Mouse (Mus musculus) c-Kit-positive CD71-positive TER-119-positive erythroid progenitor cells, embryonic 14.5 days (primary cell): ENCODE data around the gene Ubqln2.
A peak's percentile ranks its signal among the peaks of the same experiment; 100 is the strongest.

Experiments
- DNase-seq: peaks from one replicate; pipeline ENCODE4 v3.0.0-alpha.2; 2013; ENCODE audit warnings: low spot score

Ubqln2 gene

DNA sequence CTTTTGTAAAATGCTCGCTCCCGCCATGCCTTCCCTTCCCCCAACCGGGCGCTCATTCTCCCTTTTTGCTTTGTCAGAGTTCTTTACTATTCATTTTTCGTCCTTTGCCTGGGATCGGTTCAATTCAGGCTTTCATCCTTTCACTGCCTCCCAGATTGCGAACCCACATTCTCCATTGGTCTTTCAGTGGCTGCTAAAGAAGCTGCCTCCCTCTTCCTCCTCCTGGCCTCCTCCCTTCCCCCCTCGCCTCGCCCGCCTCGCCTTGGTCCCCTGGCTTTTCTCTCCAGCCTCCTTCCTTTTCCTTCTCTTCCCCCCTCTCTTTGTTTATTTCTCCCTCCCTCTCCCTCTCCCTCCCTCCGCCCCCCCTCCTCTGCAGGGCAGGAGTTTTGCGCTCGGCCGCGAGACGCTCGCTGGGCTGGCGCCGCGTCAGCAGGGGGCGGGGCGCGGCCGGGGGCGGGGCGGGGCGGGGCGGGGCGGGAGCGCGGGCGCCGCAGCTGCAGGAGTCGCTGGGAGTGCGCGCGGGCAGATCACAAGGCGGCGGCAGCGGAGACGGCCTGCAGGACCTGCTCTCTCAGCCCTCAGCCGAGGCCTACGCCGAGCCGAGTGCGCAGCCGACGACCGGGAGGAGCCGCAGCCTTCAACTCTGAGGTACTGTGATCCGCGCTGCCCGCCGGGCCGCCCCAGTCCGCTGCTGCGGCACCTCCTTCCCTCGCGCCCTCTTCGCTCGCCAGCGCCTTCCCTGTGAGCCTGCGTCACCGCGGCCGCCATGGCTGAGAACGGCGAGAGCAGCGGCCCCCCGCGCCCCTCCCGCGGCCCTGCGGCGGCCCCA lies at the start of gene Ubqln2:
Gene Ubqln2, plus strand, starts transcription at position 540 of the 829 bp plus-strand sequence.
- DNase-seq = peak; percentile 45

DNA sequence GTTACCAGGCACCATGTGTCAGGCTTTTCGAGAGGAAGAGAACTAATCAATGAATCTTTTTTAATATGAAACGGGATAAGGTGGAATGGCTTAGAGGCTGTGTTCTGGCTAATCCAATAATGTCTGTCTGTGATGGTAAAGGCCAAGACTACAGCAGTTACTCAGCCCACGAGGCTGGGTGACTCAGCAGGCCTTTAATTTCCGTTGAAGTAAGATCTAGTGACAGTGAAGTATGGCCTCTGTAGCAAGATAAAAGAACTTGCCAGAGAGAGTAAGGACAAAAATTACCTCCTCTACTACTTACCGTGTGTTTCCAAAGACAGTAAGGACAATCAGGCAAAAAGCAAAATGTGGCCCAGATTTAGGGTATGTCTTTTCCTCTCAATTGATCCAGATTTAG lies 46.1 kb upstream of the Ubqln2 start:
- no peak for DNase-seq

DNA sequence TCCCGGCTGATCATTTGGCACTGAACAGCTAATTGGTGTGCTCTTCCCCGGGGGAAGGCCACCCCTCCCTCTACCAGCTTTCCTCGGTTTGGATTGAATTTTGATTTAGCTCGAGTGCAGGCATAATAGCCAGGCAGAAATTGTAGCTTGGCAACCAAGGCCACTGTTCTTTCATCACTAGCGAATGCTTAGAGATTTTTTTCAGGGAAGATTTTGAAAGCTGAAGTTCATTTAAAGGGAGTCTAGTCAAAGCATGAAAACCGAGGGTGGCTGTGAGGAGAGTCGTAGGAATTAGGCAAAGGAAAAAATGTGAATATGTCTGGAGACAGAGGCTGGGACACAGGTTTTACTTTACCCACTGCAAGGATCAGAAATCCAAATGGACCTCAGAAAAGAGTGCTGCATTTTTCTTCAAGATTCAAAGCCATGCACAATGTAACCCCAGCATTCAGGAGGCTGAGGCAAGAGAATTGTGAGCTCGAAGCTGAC lies 21.2 kb upstream of the Ubqln2 start:
- no peak for DNase-seq

DNA sequence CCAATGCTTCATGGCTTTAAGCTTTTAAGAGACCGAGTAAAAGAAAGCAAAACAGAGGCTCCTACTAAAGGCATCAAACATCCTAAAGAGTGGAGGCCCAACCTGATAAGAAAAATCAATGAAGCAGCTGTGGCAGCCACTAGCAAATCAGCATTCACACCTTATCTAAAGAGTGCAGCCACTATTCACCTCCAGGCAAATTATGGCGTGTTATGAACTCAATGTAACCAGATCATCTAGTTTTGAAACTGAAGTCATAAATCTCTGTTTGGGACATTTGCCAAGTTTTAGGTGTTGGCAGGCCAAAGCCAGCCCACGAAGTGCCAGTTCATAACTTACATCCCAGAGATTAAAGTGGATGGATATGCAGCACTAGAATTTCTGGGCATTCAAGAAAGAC lies 5.7 kb upstream of the Ubqln2 start:
- DNase-seq = no peak

DNA sequence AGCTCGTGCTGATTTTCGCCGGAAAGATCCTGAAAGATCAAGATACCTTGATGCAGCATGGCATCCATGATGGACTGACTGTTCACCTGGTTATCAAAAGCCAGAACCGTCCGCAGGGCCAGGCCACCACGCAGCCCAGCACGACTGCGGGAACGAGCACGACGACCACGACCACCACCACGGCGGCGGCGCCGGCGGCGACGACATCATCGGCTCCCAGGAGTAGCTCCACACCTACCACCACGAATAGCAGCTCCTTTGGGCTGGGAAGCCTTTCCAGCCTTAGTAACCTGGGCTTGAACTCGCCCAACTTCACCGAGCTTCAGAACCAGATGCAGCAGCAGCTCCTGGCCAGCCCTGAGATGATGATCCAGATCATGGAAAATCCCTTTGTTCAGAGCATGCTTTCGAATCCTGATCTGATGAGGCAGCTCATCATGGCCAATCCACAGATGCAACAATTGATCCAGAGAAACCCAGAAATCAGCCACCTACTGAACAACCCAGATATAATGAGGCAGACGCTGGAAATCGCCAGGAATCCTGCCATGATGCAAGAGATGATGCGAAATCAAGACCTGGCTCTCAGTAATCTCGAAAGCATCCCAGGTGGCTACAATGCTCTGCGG lies 752 bp downstream of the Ubqln2 start:
- DNase-seq = no peak

DNA sequence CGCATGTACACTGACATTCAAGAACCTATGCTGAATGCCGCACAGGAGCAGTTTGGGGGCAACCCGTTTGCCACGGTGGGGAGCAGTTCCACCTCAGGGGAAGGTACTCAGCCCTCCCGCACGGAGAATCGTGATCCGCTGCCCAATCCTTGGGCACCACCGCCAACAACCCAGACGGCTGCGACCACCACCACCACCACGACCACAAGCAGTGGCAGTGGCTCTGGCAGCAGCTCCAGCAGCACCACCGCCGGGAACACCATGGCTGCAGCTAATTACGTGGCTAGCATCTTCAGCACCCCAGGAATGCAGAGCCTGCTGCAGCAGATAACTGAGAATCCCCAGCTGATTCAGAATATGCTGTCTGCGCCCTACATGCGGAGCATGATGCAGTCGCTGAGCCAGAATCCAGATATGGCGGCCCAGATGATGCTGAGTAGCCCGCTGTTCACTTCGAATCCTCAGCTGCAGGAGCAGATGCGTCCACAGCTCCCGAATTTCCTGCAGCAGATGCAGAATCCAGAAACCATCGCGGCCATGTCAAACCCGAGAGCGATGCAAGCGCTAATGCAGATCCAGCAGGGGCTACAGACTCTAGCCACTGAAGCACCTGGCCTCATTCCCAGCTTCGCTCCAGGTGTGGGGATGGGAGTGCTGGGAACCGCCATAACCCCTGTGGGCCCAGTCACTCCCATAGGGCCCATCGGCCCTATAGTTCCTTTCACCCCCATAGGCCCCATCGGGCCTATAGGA lies 1.4 kb downstream of the Ubqln2 start:
- DNase-seq = no peak

DNA sequence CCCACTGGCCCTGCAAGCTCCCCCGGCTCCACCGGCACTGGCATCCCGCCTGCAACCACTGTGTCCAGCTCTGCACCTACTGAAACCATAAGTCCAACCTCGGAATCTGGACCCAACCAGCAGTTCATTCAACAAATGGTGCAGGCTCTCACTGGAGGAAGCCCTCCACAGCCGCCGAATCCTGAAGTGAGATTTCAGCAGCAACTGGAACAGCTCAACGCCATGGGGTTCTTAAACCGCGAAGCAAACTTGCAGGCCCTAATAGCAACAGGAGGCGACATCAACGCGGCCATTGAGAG lies 2.0 kb downstream of the Ubqln2 start:
- DNase-seq = no peak

DNA sequence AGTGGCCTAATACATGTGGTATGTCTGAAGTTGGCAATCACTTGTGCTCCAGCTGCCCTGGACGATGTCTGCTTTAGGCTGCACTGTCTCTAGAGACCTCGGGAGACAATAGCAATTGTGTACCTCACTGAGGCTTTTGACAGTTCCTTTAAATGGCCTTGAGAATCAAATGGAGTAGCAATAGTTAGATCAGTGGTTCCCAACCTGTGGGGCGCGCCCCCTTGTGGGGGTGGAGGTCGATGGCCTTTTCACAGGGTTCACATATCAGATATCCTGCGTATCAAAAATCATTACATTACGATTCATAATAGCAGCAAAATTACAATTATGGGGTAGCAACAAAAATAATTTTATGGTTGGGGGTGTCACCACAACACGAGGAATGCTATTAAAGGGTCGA lies 7.9 kb downstream of the Ubqln2 start:
- DNase-seq = no peak

DNA sequence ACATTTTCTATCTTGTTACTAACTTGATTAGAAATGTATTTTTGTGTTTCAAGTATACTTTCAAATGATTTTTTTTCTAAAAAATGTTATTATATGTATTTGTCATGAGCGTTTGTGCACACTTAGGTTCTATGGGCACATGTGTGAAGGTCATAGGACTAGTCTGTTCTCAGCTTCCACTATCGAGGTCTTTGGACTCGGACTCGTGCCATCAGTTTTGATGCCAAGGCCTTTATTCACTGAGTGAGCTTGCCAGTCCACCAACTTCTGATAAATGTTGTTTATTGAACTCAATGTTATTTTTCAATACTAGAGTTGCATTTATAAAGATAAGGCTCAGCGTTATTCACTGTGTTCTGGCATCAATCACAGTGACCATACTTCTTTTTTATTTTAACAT lies 17.5 kb downstream of the Ubqln2 start:
- DNase-seq = no peak

DNA sequence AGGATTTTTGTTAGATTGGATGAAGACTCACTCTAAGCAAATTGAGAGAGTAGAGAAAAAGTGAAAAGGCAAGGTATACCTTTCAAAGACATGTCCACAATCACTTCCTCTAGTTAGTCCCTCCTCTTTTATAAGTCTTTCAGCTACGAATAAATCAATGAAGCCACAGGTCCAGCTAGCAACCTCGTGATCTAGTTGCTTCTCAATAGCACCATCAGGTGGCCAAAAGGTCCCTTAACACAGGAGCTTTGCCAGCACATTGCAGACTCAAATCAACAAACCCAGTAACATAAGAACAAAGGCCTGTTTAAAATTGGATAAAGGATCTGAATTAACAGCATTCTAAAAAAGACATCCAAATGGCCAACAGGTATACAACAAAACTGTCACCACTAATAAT lies 30.4 kb downstream of the Ubqln2 start:
- DNase-seq = no peak
